Mouse (Mus musculus): ENCODE results near the gene Arhgap1.

- TF ChIP-seq POLR2A (IDR thresholded peaks at IDR 0.05; ENCODE audit: extremely low read depth, insufficient read depth, low read length) (no peak), CTCF (IDR thresholded peaks at IDR 0.05; ENCODE audit: extremely low read depth, insufficient read depth, low read length) (no peak)
Observed at GRCm38 (mm10) chr2:91676420-91676819, 26.8 kb downstream of the Arhgap1 start.

Data from cortical plate, adult 2 months (tissue).